Mouse (Mus musculus) heart, embryonic 14.5 days (tissue): ENCODE data around the gene Hist1h3f. TPM values are rescaled to one million over a fixed set of nuclear protein-coding genes. Genes with fewer than 3 reads are reported as not detected.
"Not testable (repeated sequence)": the region's sequence is repeated elsewhere in the genome, so short reads cannot be mapped to it uniquely, and the experiment has no call there.

Experiments used
- ATAC-seq: fragments of 200-750 bp; cut with Nextera tagmentation; 2 replicates; pipeline ENCODE4 v1.8.0; 2017; ENCODE audit warnings: low read depth, moderate TSS enrichment; ENCODE audit not compliant: insufficient number of reproducible peaks, insufficient read depth, low FRiP score
- H3K27ac ChIP-seq, 2 experiments: fragments of 200-500 bp in 1 of 2; fragments of 300-500 bp in 1 of 2; sonication (generic) in 1 of 2; replicated peaks in 1 of 2; 2 replicates each; pipeline ENCODE4 v1.5.1; 2012 to 2014; ENCODE audit warnings: low read depth in 2 of 2, low read length in 2 of 2, control low read depth in 1 of 2, mild to moderate bottlenecking in 1 of 2, mixed read lengths in 1 of 2; ENCODE audit not compliant: control insufficient read depth in 1 of 2, insufficient read depth in 1 of 2
- H3K27me3 ChIP-seq: fragments of 300-500 bp; sonication (generic); 2 replicates; pipeline ENCODE4 v1.6.1; 2014; ENCODE audit warnings: mild to moderate bottlenecking, low read length, control low read depth; ENCODE audit not compliant: control insufficient read depth, insufficient read depth
- H3K36me3 ChIP-seq: fragments of 300-500 bp; sonication (generic); 2 replicates; pipeline ENCODE4 v1.6.1; 2014; ENCODE audit warnings: mild to moderate bottlenecking, control low read depth, low read length, mixed read lengths; ENCODE audit not compliant: control insufficient read depth, insufficient read depth
- H3K4me1 ChIP-seq, 2 experiments: fragments of 200-500 bp in 1 of 2; fragments of 300-500 bp in 1 of 2; sonication (generic) in 1 of 2; 2 replicates each; pipeline ENCODE4 v1.6.1; 2012 to 2014; ENCODE audit warnings: low read length in 2 of 2, control low read depth in 1 of 2, mixed read lengths in 1 of 2; ENCODE audit not compliant: control insufficient read depth in 2 of 2, insufficient read depth in 2 of 2
- H3K4me2 ChIP-seq: fragments of 300-500 bp; sonication (generic); 2 replicates; pipeline ENCODE4 v1.6.1; 2014; ENCODE audit warnings: mild to moderate bottlenecking, low read length
- H3K4me3 ChIP-seq, 2 experiments: fragments of 200-500 bp in 1 of 2; fragments of 300-500 bp in 1 of 2; sonication (generic) in 1 of 2; 2 replicates each; pipeline ENCODE4 v1.5.1; 2012 to 2014; ENCODE audit warnings: low read length in 2 of 2, mild to moderate bottlenecking in 2 of 2, control low read depth in 1 of 2, low read depth in 1 of 2, moderate library complexity in 1 of 2; ENCODE audit not compliant: control insufficient read depth in 1 of 2, insufficient read depth in 1 of 2
- H3K9ac ChIP-seq: fragments of 300-500 bp; sonication (generic); 2 replicates; pipeline ENCODE4 v1.6.1; 2014; ENCODE audit warnings: mild to moderate bottlenecking, low read length
- H3K9me3 ChIP-seq: fragments of 300-500 bp; sonication (generic); 2 replicates; pipeline ENCODE4 v1.6.1; 2016; ENCODE audit warnings: low read length, control low read depth; ENCODE audit not compliant: control insufficient read depth
- WGBS: fragments of 180-500 bp; shearing (Covaris S2); extraction: QIAGEN DNeasy Blood & Tissue Kit; methylation state at CpG from one replicate; pipeline ENCODE4 v1.1.7; 2014; 5-methylcytosine and 5-hydroxymethylcytosine counted together
- polyA plus RNA-seq: library from polyadenylated mRNA; unstranded; fragments of >200 nt; fragmentation: Nextera tagmentation; extraction: Ambion mirVana; gene quantifications from 2 replicates; pipeline ENCODE4 v1.2.1, GENCODE M21; 2014

The Hist1h3f gene
- polyA plus RNA-seq, 1 experiment from 2014 or later = 0.72 TPM

- not testable (repeated sequence) for H3K9me3 ChIP-seq, H3K36me3 ChIP-seq, H3K4me3 ChIP-seq, H3K4me1 ChIP-seq, H3K4me2 ChIP-seq, H3K27ac ChIP-seq, H3K9ac ChIP-seq, H3K27me3 ChIP-seq, ATAC-seq
- WGBS = 48% methylated on average over 2 of the region's 2 CpGs
Observed at GRCm38 (mm10) chr13:23560699-23561098, 16.8 kb downstream of the Hist1h3f start.

- H3K4me3 ChIP-seq = peak overlapping the region; percentile 44 to 56; a peak in 2 of 4 replicates
- H3K27me3 ChIP-seq, H3K9me3 ChIP-seq, H3K4me1 ChIP-seq, H3K36me3 ChIP-seq, ATAC-seq: not testable (repeated sequence)
- peak overlapping the region; percentile 74 for H3K4me2 ChIP-seq
- whole genome bisulfite sequencing = 0% methylated on average over 2 of the region's 5 CpGs
- H3K27ac ChIP-seq = peak overlapping the region in 1 of 2 experiments; percentile 99; a peak in 2 of 4 replicates
- H3K9ac ChIP-seq = peak overlapping the region; percentile 71; the same call in 1 of the 2 replicates
Observed at GRCm38 (mm10) chr13:23561531-23561882, 17.7 kb downstream of the Hist1h3f start.

- peak; percentile 87 for ATAC-seq
- peak within 1 kb of the TSS; percentile 74 for H3K4me2 ChIP-seq
- peak within 1 kb of the TSS; percentile 71 for H3K9ac ChIP-seq
- H3K27ac ChIP-seq = peak within 1 kb of the TSS; percentile 89 to 99
- WGBS = under 1% methylated on average over 44 of the region's 67 CpGs
- peak within 1 kb of the TSS; percentile 44 to 56 for H3K4me3 ChIP-seq
- H3K9me3 ChIP-seq, H3K27me3 ChIP-seq, H3K4me1 ChIP-seq, H3K36me3 ChIP-seq: not testable (repeated sequence)
Observed at GRCm38 (mm10) chr13:23561883-23562659, 18.2 kb downstream of the Hist1h3f start, which contains the start of gene Hist1h3e. Hist1h3e (minus strand) TSS chr13:23562369.

- H3K27ac ChIP-seq = peak overlapping the region; percentile 89 to 99
- peak overlapping the region; percentile 57 for H3K9ac ChIP-seq
- no peaks in the 10 kb centered on the region for H3K4me1 ChIP-seq
- H3K4me3 ChIP-seq = peak overlapping the region; percentile 40 to 44
- peak; percentile 29; the same call in 1 of the 2 replicates for ATAC-seq
- H3K36me3 ChIP-seq = no peaks in the 10 kb centered on the region
- WGBS = 3% methylated on average over 18 of the region's 18 CpGs
- H3K4me2 ChIP-seq = peak overlapping the region; percentile 74
- no peaks in the 10 kb centered on the region for H3K27me3 ChIP-seq
- H3K9me3 ChIP-seq = no peaks in the 10 kb centered on the region
Observed at GRCm38 (mm10) chr13:23562699-23563462, 19.0 kb downstream of the Hist1h3f start.

- no peak overlapping the region for H3K27ac ChIP-seq
- no peaks in the 10 kb centered on the region for H3K27me3 ChIP-seq
- WGBS = 89% methylated on average over 2 of the region's 2 CpGs
- no peak for ATAC-seq
- H3K36me3 ChIP-seq = no peaks in the 10 kb centered on the region
- no peaks in the 10 kb centered on the region for H3K9me3 ChIP-seq
- H3K4me1 ChIP-seq = no peaks in the 10 kb centered on the region
- H3K4me3 ChIP-seq = no peak overlapping the region
- no peak overlapping the region for H3K9ac ChIP-seq
- no peak overlapping the region for H3K4me2 ChIP-seq
Observed at GRCm38 (mm10) chr13:23564482-23564881, 20.6 kb downstream of the Hist1h3f start.

DNA sequence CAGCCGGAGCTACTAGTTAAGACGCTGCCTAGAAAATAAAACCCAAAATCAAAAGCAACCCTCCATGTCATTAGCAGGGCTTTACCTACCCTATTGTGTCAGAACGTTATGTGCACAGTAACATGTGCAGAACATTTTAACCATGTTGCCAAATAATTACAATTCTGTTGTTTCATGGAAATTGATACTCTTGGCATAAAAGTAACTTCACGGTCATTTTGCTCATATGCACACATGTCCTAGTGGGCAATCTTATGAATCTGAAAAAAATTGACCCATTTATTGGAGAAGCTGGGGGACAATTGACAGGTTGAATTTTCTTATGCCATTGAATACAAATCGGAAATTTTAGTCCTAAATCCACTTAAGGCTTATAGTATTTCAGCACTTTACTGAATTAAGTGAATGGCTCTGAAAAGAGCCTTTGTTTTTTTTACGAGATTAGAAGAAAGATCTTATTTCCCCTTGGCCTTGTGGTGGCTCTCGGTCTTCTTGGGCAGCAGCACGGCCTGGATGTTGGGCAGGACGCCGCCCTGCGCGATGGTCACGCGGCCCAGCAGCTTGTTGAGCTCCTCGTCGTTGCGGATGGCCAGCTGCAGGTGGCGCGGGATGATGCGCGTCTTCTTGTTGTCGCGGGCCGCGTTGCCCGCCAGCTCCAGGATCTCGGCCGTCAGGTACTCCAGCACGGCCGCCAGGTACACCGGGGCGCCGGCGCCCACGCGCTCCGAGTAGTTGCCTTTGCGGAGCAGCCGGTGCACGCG is 26.6 kb downstream of the Hist1h3f start:
- 5% methylated on average over 13 of the region's 41 CpGs for WGBS
- H3K4me3 ChIP-seq = peak overlapping the region; percentile 44 to 57
- peak overlapping the region; percentile 95 to 96 for H3K27ac ChIP-seq
- not testable (repeated sequence) for ATAC-seq, H3K27me3 ChIP-seq, H3K36me3 ChIP-seq, H3K9me3 ChIP-seq
- H3K9ac ChIP-seq = peak overlapping the region; percentile 68
- H3K4me2 ChIP-seq = peak overlapping the region; percentile 70
- peaks cover 3 to 13% of the 10 kb centered on the region in 2 experiments for H3K4me1 ChIP-seq

DNA sequence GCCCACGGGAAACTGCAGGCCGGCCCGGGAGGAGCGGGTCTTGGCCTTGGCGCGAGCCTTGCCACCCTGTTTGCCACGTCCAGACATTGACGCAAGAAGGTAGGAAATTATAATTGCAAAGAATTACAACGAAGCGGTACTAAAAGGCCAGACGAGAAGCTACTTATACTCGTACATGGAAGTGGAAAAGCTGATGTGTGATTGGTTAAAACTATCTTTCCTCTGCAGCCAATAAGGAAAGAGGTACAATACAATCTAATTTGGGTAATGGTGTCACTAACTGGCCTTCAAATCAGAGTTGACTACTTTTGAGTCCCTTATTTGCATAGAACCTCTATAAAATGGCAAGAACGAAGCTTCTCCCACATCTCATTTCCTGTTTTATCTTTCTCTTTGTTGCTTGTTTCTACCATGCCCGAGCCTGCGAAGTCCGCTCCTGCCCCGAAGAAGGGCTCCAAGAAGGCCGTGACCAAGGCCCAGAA is 27.2 kb downstream of the Hist1h3f start, which contains the start of the genes Hist1h2ae and Hist1h2bg:
Gene Hist1h2ae, minus strand, starts transcription at position 199 of the 482 bp plus-strand sequence.
Gene Hist1h2bg, plus strand, starts transcription at position 375 of the 482 bp plus-strand sequence.
- Histone ChIP-seq H3K9ac (peak within 1 kb of the TSS; percentile 80), H3K4me2 (peak within 1 kb of the TSS; percentile 70)
- under 1% methylated on average over 18 of the region's 18 CpGs for WGBS

More for the DNA sequence above, 27.2 kb downstream of the Hist1h3f start, which contains the start of the genes Hist1h2ae and Hist1h2bg:
- H3K4me1 ChIP-seq = peaks cover 3 to 14% of the 10 kb centered on the region in 2 experiments
- peak; percentile 84 for ATAC-seq
- H3K27ac ChIP-seq = peak within 1 kb of the TSS; percentile 95 to 96
- H3K9me3 ChIP-seq = no peaks in the 10 kb centered on the region
- H3K4me3 ChIP-seq = peak within 1 kb of the TSS; percentile 44 to 57
- H3K36me3 ChIP-seq = no peaks in the 10 kb centered on the region
- no peaks in the 10 kb centered on the region for H3K27me3 ChIP-seq
